Mouse (Mus musculus): ENCODE results near the gene Adamts13.

DNA sequence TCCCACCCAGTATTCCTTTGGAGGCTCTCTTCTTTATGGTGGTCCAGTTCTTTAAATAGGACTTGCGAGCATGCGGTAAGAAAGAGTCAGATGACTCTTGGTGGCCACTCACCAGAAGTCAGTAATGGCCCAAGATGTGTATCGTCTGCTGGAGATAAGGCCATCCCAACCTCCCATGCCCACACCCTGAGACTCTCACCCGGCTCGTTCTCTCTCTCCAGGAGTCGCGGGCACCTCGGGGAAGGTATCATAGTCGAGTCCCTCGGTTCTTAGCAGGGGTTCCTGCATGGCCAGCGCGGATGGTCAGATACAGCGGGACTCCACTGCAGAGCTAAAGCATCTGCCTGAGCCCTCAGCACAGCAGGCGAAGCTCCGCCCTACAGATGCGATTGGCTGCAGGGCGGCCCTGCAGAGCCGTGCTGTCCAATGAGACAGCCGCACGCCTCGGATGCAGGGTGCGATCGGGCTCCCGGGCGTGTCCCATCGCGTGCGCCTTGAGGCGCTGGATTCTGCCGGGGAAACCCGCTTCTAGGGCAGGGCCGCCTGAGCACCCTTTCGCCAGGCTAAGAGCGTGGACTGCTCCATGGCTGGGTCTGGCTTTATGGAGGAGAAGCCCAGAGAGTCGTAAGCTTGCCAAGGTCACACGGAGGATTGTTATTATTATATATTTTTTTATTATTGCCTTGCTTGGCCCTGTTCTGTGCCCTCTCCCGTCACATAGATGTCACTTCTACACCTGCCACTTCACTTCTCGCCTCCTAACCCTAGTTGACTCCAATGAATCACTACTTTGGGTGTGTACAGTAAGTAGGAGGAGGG is 54.6 kb downstream of the Adamts13 start, which contains the start of gene Slc2a6:
- TF ChIP-seq CTCF (conservative IDR thresholded peaks at IDR 0.05 in 1 of 2, IDR thresholded peaks at IDR 0.05 in 1 of 2; ENCODE audit: low read depth in 2 of 2, low read length in 2 of 2) (no peak), POLR2A (IDR thresholded peaks at IDR 0.05; ENCODE audit: low read depth, low read length) (peak; percentile 87)

Measured in CH12.LX (cell line).